Mouse (Mus musculus) testis, adult 2 months (tissue): ENCODE data around the gene Ift81.

Source experiments
- CTCF ChIP-seq: fragments of 200-500 bp; IDR thresholded peaks from 2 replicates; pipeline ENCODE4 v1.5.1; 2012; ENCODE audit warnings: low read depth, mild to moderate bottlenecking, inconsistent platforms, low read length, moderate library complexity; ENCODE audit not compliant: control insufficient read depth, insufficient read depth, insufficient replicate concordance
- POLR2A ChIP-seq: fragments of 200-500 bp; IDR thresholded peaks from 2 replicates; pipeline ENCODE4 v1.6.1; 2012; ENCODE audit warnings: low read depth, mild to moderate bottlenecking, inconsistent platforms, low read length, moderate library complexity; ENCODE audit not compliant: control insufficient read depth

GRCm38 (mm10) chr5:122652506-122652905 is 38.2 kb upstream of the Ift81 start:
- no peak for TF ChIP-seq CTCF
- TF ChIP-seq POLR2A: no peak
